Mouse (Mus musculus) splenic B cell, adult 2 months (primary cell): ENCODE measurements at regions not wholly inside any gene's neighbourhood (a gene's known extent, or its start where the extent isn't known, plus 50 kb on each side); places are given as distances from the start of the nearest gene placed in this dataset.

Experiments
- DNase-seq: peaks from one replicate; pipeline ENCODE4 v3.0.0-alpha.2; 2011; ENCODE audit warnings: low read depth, low spot score
- H3K27me3 ChIP-seq: 2 replicates; pipeline ENCODE4 v1.6.1; 2012; ENCODE audit warnings: mild to moderate bottlenecking, low read length, moderate library complexity, mixed read lengths; ENCODE audit not compliant: control insufficient read depth, poor library complexity, insufficient read depth, severe bottlenecking
- H3K36me3 ChIP-seq: 2 replicates; pipeline ENCODE4 v1.6.1; 2012; ENCODE audit warnings: mild to moderate bottlenecking, low read length, moderate library complexity, mixed read lengths; ENCODE audit not compliant: control insufficient read depth, poor library complexity, insufficient read depth, severe bottlenecking

DNA sequence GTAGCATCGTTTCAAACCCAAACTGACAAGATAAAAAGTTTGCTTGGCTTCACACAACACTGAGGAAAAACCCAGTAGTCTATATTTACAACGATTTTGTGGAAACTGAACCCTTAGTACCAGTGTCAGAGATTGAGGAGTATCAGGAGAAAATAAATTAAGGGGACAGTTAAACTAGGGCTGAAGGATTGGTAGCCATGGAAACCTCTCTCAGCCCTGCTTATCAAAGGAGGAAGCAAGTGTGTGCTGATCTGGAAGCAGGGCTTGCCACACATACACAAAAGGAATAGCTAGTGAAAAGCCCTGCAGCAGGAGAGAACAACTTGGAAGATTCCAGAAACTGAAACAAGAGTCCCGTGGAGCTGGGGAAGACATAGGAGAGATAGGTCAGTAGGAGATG, 165.3 kb downstream of the Edem1 start:
- no peaks in the 10 kb centered on the region for H3K36me3 ChIP-seq
- DNase-seq: no peak
- H3K27me3 ChIP-seq: no peaks in the 10 kb centered on the region

DNA sequence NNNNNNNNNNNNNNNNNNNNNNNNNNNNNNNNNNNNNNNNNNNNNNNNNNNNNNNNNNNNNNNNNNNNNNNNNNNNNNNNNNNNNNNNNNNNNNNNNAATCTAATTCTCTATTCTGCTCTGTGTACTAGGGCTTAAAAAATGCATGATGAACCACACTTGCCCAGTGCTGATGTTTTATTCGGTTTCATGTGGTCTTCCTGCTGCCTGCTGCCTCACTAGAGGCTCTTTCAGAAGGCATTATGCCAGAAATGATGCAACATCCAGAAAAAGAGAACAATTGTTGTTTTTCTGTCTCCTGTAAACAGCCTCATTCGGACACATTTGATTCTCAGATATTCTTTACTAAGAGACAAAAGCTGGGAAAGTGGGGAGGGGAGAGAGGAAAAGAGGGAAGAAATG, 176.0 kb downstream of the Edem1 start:
- Histone ChIP-seq H3K27me3 (no peaks in the 10 kb centered on the region; the same call in 1 of the 2 replicates), H3K36me3 (no peaks in the 10 kb centered on the region)
- no peak for DNase-seq

DNA sequence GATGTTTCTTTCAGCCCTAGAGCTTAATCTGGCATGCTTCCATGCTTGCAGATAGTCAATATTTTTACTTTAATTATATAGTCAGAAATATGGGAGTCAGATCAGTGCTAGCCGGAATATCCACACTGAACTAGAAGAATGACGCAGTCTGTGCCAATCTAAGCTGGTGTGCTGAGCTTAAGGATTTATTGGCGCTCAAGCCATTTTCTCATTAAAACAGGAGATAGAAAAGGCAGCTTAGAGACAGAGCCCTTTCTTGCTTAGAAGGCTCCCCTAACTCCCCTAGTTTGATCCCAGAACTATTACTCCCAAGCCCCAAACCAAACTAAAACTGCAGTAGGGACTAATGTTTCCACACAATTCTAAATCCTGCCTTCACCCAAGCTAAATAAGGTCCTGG, 180.9 kb downstream of the Edem1 start:
- no peaks in the 10 kb centered on the region for H3K36me3 ChIP-seq
- H3K27me3 ChIP-seq: no peaks in the 10 kb centered on the region; the same call in 1 of the 2 replicates
- DNase-seq: no peak

DNA sequence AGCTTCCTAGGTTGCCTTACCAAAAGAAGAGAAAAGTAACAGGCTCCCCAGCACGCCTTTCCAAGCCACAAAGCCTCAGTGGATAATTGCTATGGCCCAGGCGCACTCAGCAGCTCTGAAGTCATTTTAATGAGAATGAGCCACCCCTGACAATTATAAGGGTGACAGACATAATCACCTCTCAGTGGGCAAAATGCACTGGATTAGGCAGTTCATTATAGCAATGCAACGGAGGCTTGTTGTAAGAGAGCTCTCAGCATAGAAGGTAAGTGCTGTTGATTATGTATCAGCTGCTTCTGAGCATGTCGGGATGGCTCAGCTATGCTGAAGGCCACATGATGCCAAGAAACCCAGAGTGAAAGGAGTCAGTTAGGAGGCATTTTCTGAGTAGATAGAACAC, 181.4 kb downstream of the Edem1 start:
- H3K36me3 ChIP-seq: no peaks in the 10 kb centered on the region
- H3K27me3 ChIP-seq: no peaks in the 10 kb centered on the region; the same call in 1 of the 2 replicates
- no peak for DNase-seq

DNA sequence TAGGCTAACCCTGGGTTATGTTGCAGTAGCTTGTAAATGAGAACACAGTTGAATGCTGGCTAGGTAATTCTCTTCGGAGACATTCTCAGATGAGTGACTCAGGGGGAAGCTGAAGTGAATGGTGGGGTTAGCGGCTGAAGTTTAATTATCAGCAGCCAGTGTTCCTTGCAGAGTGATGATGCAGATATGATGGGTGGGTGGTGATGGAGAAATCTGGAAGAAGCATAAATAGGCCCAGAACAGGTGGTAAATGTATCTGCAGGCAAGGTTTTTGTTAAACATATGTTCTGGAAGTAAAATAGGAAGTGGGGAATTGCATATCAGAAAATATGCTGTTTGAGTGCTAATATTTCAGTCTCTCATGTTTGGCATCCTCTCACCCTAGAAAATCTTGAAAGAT, 191.3 kb downstream of the Edem1 start:
- Histone ChIP-seq H3K27me3 (no peaks in the 10 kb centered on the region), H3K36me3 (no peaks in the 10 kb centered on the region)
- no peak for DNase-seq
